Mouse (Mus musculus): ENCODE measurements around the gene Pcgf5. TPM values are rescaled to one million over a fixed set of nuclear protein-coding genes. Genes with fewer than 3 reads are reported as not detected.

Pcgf5 gene
- polyA plus RNA-seq (2017; shearing (Covaris generic)) = 10 to 100 TPM; 26.3 to 55.8 (median 46.6) TPM

DNA sequence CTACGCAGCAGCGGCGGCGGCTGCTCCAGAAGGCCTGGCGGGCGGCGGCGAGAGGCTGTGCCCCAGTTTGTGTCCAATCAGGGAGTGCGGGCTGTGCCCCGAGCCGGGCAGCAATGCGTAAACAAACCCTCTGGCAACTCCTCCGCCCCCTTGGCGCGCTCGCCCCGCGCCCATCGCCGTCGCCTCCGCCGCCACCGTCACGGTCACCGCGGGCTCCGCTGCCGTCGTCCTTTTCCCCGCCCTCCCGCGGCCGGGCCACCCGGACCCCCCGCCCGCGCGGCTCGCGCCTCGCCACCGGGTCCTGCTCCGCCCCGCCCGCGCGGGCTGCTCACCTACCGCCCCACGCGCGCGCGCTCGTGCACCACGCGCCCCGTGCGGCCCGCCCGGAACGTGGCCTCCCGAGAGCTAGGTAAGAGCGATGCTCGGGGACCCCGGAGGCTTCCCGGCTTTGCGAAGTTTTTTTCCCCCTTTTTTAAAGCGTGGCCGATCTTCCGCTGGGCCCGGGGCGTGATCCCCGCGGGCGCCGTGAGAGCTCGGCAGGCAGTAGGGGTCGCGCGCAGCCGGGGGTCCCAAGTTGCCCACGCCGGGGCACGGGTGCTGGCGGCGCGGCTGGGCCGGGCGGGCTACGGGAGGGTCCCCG lies at the start of gene Pcgf5:
Gene Pcgf5, plus strand, starts transcription at position 149 of the 640 bp plus-strand sequence.
- peak; percentile 44 for ATAC-seq

- no peak for ATAC-seq
These were observed 42.6 kb upstream of the Pcgf5 start for GRCm38 (mm10) chr19:36305542-36305941.

DNA sequence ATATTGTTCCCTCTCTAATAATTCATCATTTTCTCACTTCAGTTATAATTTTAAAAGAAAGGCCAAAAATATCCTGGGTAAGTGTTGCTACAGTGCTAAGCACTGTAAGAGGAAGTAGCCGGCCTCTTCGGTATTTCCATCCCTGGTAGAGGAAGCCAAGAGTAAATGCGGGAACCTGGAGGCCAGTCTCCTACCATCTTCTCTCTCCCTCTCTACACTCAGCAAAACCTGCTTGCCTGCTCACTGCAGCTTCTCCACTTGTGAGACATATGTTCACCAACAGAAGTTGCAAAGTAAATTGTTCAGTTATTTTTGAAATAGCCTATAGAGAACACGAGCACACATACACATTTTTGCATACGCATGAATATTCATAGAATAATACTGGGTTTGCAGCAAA lies 34.1 kb upstream of the Pcgf5 start:
- no peak for ATAC-seq

GRCm38 (mm10) chr19:36319735-36320134 lies 28.4 kb upstream of the Pcgf5 start:
- no peak for ATAC-seq

- no peak for ATAC-seq
These were observed 27.0 kb upstream of the Pcgf5 start for GRCm38 (mm10) chr19:36321066-36321465.

DNA sequence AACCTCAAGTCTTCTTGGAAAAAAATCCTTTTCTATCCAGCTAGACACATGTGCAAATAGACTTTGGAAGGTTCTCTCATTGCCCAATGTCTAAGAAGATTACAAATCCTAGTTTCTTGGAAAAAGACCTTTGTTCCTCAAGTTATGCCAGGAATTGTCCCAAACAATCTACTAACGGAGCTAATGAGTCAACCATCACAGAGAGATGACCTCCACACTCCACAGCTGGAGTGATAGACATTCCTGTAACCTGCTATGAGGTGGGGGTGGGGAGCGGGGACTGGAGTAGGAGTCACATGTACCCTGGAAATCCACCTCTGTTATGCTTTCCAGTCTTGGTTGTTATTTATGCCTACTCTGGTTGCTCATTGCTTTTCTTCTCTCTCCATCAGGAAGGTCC lies 24.8 kb upstream of the Pcgf5 start:
- ATAC-seq = no peak

GRCm38 (mm10) chr19:36328678-36329077 lies 19.4 kb upstream of the Pcgf5 start:
- ATAC-seq = no peak

GRCm38 (mm10) chr19:36347376-36347775 lies 733 bp upstream of the Pcgf5 start:
- no peak for ATAC-seq

DNA sequence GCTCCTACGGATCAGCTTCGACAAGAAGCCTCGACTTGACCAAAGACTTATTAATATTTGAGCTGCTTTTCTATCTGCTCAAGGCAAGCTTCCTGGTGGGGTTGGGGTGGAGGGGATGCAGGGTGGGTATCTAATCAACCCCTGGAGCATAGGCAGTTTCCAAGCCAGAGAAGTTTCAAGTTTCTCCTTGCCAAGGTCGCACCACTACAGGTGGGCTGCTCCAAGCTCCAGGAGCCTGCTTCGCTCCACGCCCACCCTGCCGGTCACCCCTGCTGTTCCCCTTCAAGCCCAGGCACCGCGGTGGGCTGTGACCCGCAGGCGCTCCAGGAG lies 313 bp upstream of the Pcgf5 start:
- ATAC-seq = no peak

DNA sequence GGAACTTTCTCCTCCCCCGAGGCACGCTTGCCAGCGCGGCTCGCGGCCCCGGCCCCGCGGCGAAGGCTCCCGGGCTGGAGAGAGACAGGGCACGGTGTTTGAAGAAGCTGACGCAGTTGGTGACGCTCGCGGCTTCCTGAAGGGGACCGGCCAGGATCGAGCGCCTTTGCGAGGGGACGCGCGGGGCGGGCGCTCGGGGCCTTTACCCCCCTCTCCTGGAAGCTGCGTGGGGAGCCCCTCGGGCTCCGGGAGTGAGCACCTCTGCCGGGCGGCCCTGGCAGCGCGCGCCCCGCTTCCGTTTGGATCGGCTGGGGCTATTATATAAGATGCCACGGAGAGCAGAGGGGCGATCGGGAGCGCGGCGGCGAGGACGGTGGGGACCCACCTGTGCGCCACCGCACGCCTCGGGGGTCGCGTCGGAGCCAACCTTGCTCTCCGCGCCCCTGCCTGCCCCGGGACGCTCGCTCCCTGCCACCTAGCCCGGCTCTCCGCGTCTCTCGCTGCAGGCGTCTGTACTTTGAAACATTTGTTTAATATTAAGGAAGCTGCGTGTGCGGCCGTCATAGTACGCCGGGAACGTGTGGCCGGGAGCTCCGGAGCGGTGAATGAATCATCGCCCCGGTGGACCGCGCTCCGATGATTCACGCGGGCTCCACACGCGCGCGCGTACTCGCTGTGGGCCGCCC lies 835 bp downstream of the Pcgf5 start:
- ATAC-seq = peak; percentile 53

GRCm38 (mm10) chr19:36349487-36349955 lies 1.4 kb downstream of the Pcgf5 start:
- no peak for ATAC-seq

DNA sequence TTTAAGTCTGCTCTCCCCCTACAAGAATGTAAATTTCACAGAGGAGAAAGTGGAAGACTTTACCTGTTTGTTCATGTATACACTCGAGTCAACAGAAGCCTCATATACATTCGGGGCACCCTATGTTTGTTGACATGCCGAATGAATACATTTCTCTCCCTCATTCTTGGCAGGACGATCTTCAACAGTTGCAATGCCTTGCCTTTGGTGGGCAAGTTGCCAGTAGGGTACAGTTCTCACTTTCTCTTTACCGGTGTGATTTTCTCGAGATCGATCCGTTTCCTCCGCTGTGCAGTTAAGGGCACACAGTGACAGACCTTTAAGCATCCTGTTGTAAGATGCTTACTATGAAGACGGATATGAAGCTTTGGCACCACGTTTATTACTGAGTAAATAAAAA lies 2.1 kb downstream of the Pcgf5 start:
- peak; percentile 49 for ATAC-seq

DNA sequence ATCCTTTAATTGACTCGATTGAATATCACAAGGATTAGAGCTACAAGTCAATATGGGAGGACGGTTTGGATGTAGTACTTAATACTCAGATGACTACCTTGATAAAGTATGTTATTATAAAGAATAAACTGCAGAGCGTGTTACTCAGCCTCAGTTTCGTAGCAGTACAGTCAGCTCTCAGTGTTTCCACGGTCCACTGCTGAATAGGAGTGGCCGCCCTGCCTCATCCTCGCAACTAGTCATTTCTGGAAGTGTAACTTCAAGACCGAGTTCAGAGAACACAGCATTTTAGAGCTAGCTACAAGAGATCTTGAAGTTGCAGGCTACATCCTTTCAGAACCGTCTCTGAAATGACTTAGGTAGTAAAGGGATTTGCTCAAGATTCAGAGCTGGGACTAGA lies 2.8 kb downstream of the Pcgf5 start:
- ATAC-seq = no peak

DNA sequence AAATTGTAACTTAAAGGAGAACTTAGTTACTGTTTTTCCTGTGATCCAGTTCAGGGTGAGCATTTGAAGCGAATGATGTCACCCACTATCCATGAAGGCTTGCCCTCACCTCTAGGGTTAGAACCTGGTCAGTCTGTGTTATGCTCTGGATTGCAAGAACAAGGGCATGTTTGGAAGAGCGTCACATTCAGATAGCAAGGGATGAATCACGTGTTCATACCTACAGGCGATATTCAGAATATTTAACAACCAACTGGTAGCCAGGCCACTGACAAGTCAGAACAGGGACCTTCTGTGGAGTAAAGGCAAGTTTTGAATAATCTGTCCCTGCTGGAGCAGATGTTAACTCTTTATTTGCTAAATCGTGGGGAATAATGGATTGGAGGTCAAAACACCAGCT lies 14.4 kb downstream of the Pcgf5 start:
- no peak for ATAC-seq

DNA sequence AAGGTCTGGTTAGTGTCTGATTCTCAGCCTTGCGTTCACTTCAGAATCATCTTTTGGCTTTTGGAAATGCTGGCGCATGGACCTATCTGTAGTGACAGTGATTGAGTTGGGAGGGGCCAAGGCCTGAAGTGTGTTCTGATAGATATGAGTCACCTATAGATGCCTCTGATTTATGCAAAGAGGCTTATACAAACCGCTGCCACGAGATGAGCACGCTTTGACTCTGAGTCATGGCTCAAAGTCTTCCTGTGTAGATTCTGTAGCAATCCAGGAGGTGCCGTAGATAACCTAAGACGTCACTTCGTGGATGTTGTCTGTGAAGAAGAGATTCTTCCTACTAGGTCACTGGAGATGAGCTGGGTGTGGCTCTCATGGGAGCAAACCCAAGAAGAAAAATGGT lies 16.6 kb downstream of the Pcgf5 start:
- peak; percentile 65 for ATAC-seq

DNA sequence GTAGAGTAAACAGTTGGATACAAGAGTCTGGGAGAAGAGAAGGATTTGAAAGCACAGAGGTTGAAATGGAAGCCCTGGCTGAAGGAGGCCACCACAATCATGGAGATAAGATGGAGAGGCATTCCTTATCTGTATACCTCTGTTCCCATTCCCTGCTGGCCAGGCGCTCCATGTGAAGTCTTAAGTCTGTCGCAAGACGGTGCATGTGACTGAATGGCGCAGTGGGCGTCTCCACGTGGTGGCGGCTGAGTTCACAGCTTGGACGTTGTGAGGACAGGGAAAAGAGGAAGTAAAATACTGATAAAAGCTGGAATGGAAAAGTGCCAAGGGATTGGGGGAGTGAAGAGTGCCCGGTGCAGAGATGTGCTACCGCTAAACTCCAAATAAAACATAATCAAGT lies 23.4 kb downstream of the Pcgf5 start:
- ATAC-seq = no peak

DNA sequence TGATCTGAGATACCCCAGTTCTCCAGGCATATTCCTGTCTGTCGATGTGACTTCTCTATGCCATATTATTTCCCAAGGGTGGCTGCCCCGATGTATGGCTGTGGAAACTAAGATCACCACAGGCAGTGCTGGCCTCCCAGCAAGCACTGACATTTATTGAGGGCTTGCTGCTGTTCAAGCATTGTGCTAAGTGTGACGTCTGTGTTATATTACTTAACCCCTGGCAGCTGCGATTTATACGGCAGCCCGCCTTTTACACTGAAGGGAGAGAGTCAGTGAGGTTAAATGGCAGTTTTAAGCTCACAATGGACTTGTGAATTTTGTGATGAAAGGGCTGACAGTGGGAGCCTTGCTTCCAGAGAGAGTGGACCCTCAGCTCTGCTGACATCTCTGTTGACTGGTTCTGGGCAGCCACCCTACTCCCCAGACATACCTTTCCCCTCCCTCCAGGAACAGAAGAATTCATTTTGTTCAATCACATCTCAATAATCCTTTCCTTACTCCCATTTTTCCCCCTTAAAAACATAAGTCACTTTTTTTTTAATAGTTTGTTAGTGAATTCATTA lies 25.0 kb downstream of the Pcgf5 start:
- ATAC-seq = no peak

DNA sequence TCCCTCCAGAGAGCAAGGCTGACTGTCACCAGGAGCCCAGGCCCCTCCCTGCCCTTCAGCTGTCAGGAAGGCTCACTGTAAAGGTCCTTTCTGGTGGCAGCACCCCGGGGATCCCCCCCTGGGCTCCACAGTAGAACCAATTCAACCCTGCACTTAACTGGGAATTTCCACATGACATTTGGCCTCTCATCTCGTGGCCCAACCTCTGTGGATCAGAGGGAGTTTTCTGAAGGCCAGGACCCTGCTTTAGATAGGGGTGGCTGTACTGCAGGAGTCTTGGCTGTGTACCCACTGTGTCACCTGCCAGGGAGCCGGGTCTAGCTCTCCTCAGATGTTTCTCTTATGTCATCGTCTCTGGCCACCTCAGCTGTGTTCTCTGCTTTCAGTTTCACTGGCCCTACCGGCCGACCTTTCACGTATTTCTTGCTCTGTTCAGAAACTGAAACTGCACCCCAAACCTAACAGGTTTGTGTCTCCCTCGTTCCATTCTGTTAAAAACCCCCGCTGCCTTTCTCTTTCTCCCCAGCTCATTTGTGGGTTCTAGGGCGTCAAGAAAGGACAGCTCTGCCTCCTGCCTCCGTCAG lies 27.2 kb downstream of the Pcgf5 start:
- ATAC-seq = peak; percentile 82

- no peak for ATAC-seq
These were observed 29.6 kb downstream of the Pcgf5 start for GRCm38 (mm10) chr19:36377729-36378128.

DNA sequence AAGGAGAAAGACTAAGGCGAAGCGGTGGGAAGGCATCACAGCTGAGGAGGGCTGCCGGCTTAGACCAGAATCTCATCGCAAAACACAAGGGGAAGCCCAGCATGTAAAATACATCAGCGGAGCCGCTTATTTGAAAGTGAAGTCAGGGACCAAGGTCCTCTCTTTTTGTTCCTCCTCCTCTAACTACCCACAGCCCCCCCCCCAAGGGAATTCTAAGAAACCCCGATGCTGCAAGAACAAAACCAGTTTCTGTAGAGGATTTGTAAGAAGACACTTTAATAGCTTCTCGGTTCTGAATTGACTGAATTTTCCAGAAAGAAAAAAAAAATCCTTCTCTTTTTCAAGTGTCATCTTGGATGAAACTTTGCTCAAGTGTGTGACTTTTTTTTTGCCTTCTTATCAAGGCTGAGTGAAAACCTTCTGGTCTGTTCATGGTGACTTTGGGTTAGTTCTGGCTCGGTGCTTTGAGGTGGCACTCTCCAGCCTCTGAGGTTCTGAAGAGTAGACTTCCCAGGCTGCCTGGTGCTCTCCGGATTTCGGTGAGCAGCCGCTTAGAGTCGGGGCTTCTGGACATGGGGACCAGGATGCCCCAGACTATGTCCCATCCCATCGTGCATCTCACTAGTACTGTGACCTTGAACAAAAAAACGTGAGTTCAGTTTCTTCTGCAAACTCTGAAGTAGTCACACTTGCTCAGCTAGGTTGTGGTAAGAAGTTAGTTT lies 30.6 kb downstream of the Pcgf5 start:
- ATAC-seq = no peak

- ATAC-seq = peak; percentile 21
These were observed 34.8 kb downstream of the Pcgf5 start for GRCm38 (mm10) chr19:36382901-36383300.

DNA sequence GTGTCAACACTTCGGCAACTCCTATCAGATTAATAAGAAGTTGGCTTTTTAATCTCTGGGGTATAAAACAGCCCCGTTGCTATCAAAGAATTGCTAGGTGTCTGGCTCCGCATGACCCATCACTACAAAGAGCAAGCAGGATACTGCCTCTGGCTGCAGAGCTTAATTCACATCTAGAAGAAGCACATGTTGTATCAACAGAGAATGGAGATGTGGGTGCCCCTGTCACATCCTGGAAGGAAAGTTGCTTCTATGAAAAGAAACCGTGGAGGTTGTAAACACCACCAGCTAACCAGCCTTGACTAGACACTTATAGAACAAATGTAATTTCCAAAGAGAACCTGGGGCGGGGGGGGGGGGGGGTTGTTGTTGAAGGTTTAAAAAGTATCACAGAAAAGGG lies 35.9 kb downstream of the Pcgf5 start:
- ATAC-seq = peak; percentile 42

DNA sequence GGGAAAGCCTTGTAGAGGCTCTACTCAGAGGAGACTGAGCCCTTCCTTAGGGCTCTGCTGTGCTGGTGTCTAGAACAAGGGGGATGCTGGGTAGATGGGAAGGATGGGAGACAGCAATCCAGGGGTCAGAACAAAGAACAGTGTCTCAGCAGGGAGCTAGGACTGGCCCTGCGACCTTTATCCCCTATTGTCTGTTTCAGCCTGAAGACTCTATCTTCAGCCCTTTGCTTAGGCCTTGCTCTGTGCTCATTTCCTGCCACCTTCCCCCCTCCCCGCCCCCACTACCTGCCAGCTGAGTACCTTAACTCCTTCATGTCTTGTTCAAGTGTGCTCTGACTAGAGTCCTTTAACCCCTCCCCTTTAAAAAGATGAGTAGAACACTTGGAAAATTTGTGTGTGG lies 36.3 kb downstream of the Pcgf5 start:
- ATAC-seq = peak; percentile 86

Measured in inflammation-experienced regulatory T-cells, adult 6 months (primary cell).